Mouse (Mus musculus) bone marrow, adult 2 months (tissue): ENCODE measurements around the gene 3110082J24Rik. TPM values are rescaled to one million over a fixed set of nuclear protein-coding genes. Genes with fewer than 3 reads are reported as not detected.

Source experiments
- H3K27ac ChIP-seq: fragments of 200-500 bp; 2 replicates; pipeline ENCODE4 v1.5.1; 2012; ENCODE audit warnings: low read depth, mild to moderate bottlenecking, control low read depth, inconsistent platforms, low read length; ENCODE audit not compliant: control insufficient read depth, poor library complexity, insufficient read depth
- H3K4me1 ChIP-seq: fragments of 200-500 bp; 2 replicates; pipeline ENCODE4 v1.6.1; 2011; ENCODE audit warnings: low read length; ENCODE audit not compliant: control insufficient read depth, insufficient read depth
- H3K4me3 ChIP-seq: fragments of 200-500 bp; replicated peaks from 2 replicates; pipeline ENCODE3; 2011; ENCODE audit warnings: mild to moderate bottlenecking, low read depth, low read length, control low read depth; ENCODE audit not compliant: control insufficient read depth
- CTCF ChIP-seq: fragments of 200-500 bp; IDR thresholded peaks from 2 replicates; pipeline ENCODE4 v1.5.1; 2011; ENCODE audit warnings: low read length, control low read depth; ENCODE audit not compliant: control insufficient read depth, insufficient read depth
- POLR2A ChIP-seq: fragments of 200-500 bp; IDR thresholded peaks from 2 replicates; pipeline ENCODE4 v1.6.1; 2011; ENCODE audit warnings: low read depth, mild to moderate bottlenecking, control low read depth, low read length, borderline replicate concordance; ENCODE audit not compliant: control insufficient read depth
- WGBS: fragments of 180-500 bp; shearing (Covaris S2); methylation state at CpG from one replicate; pipeline ENCODE4 v1.1.7; 2018; 5-methylcytosine and 5-hydroxymethylcytosine counted together
- polyA plus RNA-seq: library from polyadenylated mRNA; stranded (reverse); fragments of >200 nt; gene quantifications from 2 replicates; pipeline ENCODE4 v1.2.4, GENCODE M21; 2011; ENCODE audit warnings: low replicate concordance; ENCODE audit not compliant: missing spikeins, insufficient read depth, insufficient read length

3110082J24Rik gene
- polyA plus RNA-seq, 1 experiment: not detected

- no peak overlapping the region for H3K27ac ChIP-seq
- no peaks in the 10 kb centered on the region for H3K4me1 ChIP-seq
- peak overlapping the region; percentile 15 for H3K4me3 ChIP-seq
- WGBS: 1% methylated on average over 103 of the region's 103 CpGs
- peak; percentile 55 for TF ChIP-seq CTCF
- no peak for TF ChIP-seq POLR2A
These were observed 8.2 kb upstream of the 3110082J24Rik start for GRCm38 (mm10) chr5:30113881-30114760.

- H3K4me3 ChIP-seq: no peak overlapping the region
- H3K4me1 ChIP-seq: no peaks in the 10 kb centered on the region
- TF ChIP-seq CTCF (0 out of 2 replicates have a peak, but pooled peaks have one; percentile 11), POLR2A (no peak)
- H3K27ac ChIP-seq: no peak overlapping the region
- 81% methylated on average over 3 of the region's 3 CpGs for WGBS
These were observed 6.7 kb upstream of the 3110082J24Rik start for GRCm38 (mm10) chr5:30112533-30113068.

- Histone ChIP-seq H3K4me3 (no peak overlapping the region), H3K4me1 (no peaks in the 10 kb centered on the region), H3K27ac (no peak overlapping the region)
- 62% methylated on average over 3 of the region's 3 CpGs for WGBS
- TF ChIP-seq POLR2A (no peak), CTCF (no peak)
These were observed 5.9 kb upstream of the 3110082J24Rik start for GRCm38 (mm10) chr5:30111771-30112170.

GRCm38 (mm10) chr5:30111126-30111525 is 5.2 kb upstream of the 3110082J24Rik start:
- Histone ChIP-seq H3K4me3 (no peak overlapping the region), H3K4me1 (no peaks in the 10 kb centered on the region), H3K27ac (no peak overlapping the region)
- 1% methylated on average over 18 of the region's 18 CpGs for WGBS
- TF ChIP-seq CTCF (no peak), POLR2A (no peak)

- Histone ChIP-seq H3K4me1 (no peaks in the 10 kb centered on the region), H3K27ac (no peak overlapping the region), H3K4me3 (no peak overlapping the region)
- no peak for TF ChIP-seq POLR2A
- TF ChIP-seq CTCF: no peak
- WGBS: 41% methylated on average over 22 of the region's 22 CpGs
These were observed 4.6 kb upstream of the 3110082J24Rik start for GRCm38 (mm10) chr5:30110371-30111060.

- WGBS: 79% methylated on average over 2 of the region's 2 CpGs
- TF ChIP-seq CTCF (no peak), POLR2A (no peak)
- Histone ChIP-seq H3K27ac (no peak overlapping the region), H3K4me3 (no peak overlapping the region), H3K4me1 (no peaks in the 10 kb centered on the region)
These were observed 4.0 kb upstream of the 3110082J24Rik start for GRCm38 (mm10) chr5:30109899-30110298.

DNA sequence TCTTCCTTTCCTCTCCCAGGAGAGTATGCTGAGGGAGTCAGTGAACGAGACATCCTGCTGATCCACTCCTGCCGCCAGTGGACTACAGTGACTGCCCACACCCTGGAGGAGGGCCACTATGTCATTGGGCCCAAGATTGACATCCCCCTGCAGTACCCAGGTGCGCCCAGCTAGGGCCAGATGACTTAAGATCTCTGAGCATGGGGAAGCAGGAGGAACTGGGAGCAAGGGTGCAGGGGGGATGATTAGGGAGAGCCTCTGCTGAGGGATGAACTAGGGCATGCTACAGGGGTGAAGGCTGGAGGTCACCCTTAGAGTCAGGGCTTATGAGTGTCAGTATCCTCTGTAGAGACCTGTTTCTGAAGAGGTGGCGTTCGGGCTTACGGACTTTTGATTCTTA is 2.3 kb upstream of the 3110082J24Rik start:
- no peak overlapping the region for H3K4me3 ChIP-seq
- 77% methylated on average over 6 of the region's 6 CpGs for WGBS
- TF ChIP-seq POLR2A (no peak), CTCF (no peak)
- H3K4me1 ChIP-seq: no peaks in the 10 kb centered on the region
- no peak overlapping the region for H3K27ac ChIP-seq

- TF ChIP-seq POLR2A (no peak), CTCF (no peak)
- H3K27ac ChIP-seq: no peak overlapping the region
- no peaks in the 10 kb centered on the region for H3K4me1 ChIP-seq
- 24% methylated on average over 5 of the region's 5 CpGs for WGBS
- H3K4me3 ChIP-seq: no peak overlapping the region
These were observed 1.7 kb upstream of the 3110082J24Rik start for GRCm38 (mm10) chr5:30107611-30108041.
